Mouse (Mus musculus): ENCODE data around the gene Nup93. TPM values are rescaled to one million over a fixed set of nuclear protein-coding genes. Genes with fewer than 3 reads are reported as not detected.

Nup93 gene
- total RNA-seq, 2 experiments from 2014 or later: 44.3 to 52.6 TPM

- DNase-seq (ENCODE audit: low spot score in 2 of 2): no peak
These were observed 99.7 kb downstream of the Nup93 start for GRCm38 (mm10) chr8:94314069-94314468.

DNA sequence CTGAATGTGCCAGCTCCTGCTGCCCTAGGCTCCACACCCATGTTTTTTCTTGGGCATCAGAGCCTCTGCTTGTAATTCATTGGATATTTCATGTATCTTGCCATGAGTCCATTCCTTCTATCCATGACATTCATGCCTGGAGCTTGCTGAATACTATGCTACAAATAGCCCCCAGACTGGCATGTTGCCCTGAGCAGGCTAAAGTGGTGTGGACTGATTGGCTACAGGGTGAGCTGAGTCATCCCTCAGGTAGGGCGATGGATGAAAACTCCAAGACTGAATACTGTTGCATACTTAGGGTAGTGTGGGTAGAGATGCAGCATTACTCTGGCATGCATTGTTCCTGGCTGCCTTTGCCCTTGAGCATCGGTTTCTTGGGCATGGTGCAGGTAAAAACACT is 102.9 kb downstream of the Nup93 start:
- no peak for DNase-seq (ENCODE audit: low spot score in 2 of 2)

- no peak for DNase-seq (ENCODE audit: low spot score in 2 of 2)
These were observed 103.3 kb downstream of the Nup93 start for GRCm38 (mm10) chr8:94317691-94318090.

GRCm38 (mm10) chr8:94320036-94320435 is 105.7 kb downstream of the Nup93 start:
- no peak for DNase-seq (ENCODE audit: low spot score in 2 of 2)

DNA sequence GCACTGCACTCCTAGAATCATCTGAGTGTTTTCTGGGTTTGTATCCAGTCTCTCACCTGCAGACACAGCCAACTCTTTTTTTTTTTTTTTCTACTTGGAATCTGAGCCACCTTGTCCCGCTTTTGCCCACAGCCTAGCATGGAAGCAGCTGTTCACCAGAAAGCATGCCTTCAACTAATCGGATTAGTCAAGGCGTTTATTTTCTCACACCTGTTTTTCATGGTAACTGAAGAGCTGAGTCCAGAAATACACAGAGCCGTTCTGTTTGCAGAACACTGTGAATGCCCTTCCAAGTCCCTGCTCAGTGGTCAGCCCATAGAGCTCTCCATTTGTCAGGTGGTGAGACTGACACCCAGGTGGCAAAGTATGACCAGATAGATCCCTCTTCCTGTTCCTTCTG is 107.7 kb downstream of the Nup93 start:
- DNase-seq (ENCODE audit: low spot score in 2 of 2): no peak

- DNase-seq (ENCODE audit: low spot score in 2 of 2): no peak
These were observed 108.7 kb downstream of the Nup93 start for GRCm38 (mm10) chr8:94323041-94323440.

GRCm38 (mm10) chr8:94324071-94324470 is 109.7 kb downstream of the Nup93 start:
- DNase-seq (ENCODE audit: low spot score in 2 of 2): no peak

DNA sequence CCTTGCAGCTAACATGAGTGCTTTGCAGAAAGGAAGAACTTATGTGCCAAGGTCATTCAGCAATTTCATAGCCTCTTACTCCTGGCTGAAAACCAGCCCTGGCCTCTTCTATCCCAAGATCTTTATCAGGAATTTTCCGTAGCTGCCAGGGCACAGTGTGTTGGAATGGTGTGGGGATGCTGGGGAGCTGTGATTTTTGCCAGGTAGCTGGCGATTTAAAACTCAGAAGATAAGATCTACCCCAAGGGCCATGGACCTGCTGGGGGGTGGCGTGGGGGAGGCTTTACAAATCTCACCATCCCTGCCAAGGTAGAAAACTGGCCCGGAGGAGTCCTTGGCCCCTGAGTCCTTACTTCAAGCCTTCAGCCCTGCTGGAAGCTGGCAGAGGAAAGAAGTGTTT is 111.7 kb downstream of the Nup93 start:
- no peak for DNase-seq (ENCODE audit: low spot score in 2 of 2)

DNA sequence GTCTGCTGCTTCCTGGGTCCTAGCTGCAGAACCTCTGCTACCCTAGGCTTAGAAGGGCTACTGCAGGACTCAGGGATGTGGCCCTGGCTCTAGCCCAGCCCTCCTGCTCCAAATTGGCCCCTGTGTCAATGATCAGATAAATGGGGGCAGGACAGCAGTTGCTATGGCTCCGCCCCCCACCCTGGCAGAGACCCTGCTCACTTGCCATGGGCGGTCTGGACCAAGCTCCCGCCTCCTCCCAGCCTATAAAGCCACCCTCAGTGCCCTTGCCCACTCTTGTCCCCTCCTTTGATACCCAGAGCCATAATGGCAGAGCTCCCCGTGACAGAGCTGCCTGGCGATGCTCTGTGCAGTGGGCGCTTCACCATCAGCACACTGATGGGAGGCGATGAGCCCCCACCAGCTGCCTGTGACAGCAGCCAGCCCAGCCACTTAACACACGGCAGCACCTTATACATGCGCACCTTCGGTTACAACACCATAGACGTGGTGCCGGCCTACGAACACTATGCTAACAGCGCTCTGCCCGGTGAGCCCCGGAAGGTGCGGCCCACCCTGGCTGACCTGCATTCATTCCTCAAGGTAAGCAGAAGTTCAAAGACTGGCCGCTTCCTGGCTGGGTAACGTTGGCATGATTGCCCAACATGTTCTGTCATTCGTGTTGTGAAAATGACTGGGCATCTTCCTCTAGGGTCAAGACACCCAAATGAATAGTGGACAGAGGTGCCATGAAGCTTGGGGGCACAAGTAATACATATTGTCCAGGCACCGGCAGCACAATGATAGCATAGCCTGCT is 114.8 kb downstream of the Nup93 start, which contains the start of gene Slc12a3:
Gene Slc12a3 (plus strand): TSS at position 270 of the 797 bp plus-strand sequence.
- DNase-seq (ENCODE audit: low spot score in 2 of 2): no peak

- peak in 1 of 2 experiments; percentile 72 for DNase-seq (ENCODE audit: low spot score in 2 of 2)
These were observed 116.4 kb downstream of the Nup93 start for GRCm38 (mm10) chr8:94330733-94331132.

GRCm38 (mm10) chr8:94333345-94333744 is 119.0 kb downstream of the Nup93 start:
- no peak for DNase-seq (ENCODE audit: low spot score in 2 of 2)

GRCm38 (mm10) chr8:94337559-94337958 is 123.2 kb downstream of the Nup93 start:
- DNase-seq (ENCODE audit: low spot score in 2 of 2): no peak

DNA sequence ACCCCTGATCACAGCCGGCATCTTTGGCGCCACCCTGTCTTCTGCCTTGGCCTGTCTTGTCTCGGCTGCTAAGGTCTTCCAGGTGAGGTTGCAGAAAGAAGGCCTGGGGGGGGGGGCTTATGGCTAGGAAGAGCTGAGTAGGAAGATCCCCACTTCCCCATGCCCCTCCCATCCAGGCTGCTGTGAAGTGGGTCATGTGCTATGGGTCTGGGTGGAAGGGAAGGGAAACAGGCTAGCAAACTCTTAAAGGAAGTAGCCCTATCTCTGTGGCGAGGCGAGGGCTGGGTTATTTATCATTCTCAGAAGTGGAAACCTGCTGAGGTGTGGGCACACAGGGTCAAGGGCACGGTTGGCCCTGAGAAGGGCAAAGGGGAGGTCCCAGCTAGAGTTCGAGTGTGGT is 126.4 kb downstream of the Nup93 start:
- DNase-seq (ENCODE audit: low spot score in 2 of 2): no peak

DNA sequence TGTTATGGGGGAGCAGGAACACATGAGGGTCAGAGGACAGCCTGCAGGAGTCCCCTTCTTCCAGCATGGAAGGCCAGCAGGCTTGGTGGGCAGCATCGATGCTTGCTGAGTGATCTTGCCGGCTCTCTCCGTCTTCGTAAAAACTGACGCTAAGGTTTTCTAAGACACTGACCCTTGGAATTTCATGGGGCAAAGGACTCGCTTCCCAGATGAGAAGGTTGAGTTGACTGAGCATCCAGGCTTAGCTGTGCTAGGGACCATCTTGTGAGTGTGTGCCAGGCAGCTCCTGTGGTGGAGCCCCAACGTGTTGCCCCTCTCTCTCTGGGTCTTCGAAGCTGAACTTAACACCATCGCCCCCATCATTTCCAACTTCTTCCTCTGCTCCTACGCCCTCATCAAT is 128.3 kb downstream of the Nup93 start:
- no peak for DNase-seq (ENCODE audit: low spot score in 2 of 2)

DNA sequence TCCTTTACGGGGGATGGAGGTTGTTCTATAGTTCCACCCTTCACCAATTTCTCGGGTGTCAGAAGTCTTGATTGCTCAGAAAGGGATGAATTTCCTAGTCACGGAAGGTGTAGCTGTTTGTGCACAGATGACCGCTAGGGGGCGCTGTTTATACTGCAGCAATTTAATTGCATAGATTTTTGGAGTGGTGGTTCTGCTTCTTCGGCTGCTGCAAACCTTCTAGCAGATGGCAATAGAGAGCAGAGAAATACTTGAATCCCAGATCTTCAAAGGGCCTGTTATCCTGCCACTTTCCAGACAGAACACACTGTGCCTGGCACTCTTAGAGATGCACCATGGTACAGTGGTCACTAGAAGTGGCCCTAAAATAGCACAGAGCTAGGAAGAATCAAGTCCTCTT is 128.9 kb downstream of the Nup93 start:
- peak; percentile 74 to 93 for DNase-seq (ENCODE audit: low spot score in 2 of 2)

DNA sequence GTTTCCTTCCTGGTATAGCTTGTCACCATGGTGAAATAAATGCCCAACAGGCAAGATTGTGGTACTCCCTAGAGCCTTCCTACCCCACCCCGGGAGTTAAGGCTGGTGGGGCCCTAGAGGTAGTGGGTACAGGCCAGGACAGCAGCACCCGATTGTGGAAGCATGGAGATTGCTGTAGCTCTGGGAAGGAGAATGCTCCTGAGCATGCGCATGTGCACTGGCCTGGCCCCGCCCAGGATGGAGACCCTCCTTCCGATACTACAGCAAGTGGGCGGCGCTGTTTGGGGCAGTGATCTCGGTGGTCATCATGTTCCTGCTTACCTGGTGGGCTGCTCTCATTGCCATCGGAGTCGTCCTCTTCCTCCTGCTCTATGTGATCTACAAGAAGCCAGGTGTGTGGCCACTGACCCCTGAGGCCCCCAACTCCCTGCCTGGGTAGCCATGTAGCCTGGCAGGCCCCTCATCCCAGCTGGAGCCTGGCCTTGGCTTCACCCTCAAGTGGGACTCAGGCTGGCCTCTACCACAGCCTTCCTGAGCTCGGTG is 129.5 kb downstream of the Nup93 start:
- no peak for DNase-seq (ENCODE audit: low spot score in 2 of 2)

DNA sequence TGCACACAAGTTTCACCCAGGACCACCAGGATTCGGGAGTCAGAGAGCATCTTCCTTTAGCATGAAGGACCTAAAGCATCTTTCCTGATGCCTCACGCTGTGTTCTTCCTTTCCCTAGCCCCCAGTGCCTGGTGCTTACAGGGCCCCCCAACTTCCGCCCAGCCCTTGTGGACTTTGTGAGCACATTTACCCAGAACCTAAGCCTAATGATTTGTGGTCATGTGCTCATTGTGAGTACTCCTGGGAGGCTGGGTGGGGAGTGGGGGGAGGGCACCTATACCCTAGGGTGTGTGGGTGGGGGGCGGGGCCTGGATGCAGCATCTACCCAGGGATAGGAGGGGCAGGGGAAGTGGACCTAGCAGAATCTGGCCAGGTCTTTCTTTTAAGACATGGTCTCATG is 131.3 kb downstream of the Nup93 start:
- DNase-seq (ENCODE audit: low spot score in 2 of 2): no peak

GRCm38 (mm10) chr8:94346264-94346663 is 131.9 kb downstream of the Nup93 start:
- no peak for DNase-seq (ENCODE audit: low spot score in 2 of 2)

DNA sequence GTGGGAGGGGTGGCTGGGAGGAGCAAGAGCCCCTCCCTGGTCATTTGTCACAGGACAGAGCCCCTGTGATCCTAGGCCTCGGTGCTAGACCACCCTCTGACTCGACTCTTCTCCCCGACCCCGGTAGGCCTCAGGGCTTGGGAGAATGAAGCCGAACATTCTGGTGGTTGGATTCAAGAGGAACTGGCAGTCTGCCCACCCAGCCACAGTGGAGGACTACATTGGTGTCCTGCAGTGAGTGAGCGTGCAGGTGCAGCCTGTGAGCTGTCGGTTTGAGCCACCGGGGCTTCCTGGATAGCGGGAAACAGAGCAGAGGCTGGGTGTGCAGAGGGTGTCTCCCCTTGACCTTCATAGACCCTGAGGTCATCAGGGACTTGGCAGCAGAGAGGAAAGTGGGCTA is 134.1 kb downstream of the Nup93 start:
- no peak for DNase-seq (ENCODE audit: low spot score in 2 of 2)

DNA sequence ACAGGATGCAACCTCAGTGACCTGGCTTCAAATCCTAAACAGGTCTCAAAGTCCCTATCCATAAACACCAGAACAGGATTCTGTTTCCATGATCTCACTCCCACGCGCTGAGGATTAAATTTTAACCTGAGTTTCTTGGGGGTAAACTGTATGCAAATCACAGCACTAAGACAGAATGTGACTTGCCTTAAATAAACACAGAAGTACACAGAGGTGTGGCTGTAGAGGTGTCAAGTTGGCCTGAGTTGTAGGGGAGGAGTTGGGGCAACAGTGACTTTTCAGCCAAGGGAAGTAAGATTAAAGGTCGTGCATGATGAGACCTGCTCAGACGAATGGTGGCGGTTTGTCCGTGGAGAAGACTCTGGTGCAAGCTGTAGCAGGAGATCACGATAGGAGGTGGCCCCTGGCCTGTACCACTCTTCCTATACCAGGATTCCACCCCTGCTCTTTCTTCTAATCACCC is 139.7 kb downstream of the Nup93 start:
- no peak for DNase-seq (ENCODE audit: low spot score in 2 of 2)

DNA sequence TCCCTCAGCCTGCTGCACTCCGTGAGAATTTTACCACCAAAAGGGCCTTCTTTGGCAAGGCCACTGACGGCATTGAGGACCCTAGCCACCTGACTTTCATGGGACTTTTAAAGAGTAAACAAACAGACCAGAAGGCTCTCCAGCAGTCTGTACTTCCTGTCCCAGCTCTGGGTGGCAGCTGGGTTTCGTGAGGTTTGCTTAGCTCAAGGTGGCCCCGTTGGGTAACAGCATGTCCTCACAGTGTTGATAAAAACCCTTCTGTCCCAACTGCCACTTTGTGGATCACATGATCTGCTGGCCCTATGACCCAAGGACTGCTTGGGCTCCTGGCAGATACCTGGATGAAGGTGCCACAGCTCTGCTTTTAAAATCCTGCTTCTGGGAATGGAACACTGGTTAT is 140.2 kb downstream of the Nup93 start:
- DNase-seq (ENCODE audit: low spot score in 2 of 2): no peak

GRCm38 (mm10) chr8:94357220-94357619 is 142.9 kb downstream of the Nup93 start:
- DNase-seq (ENCODE audit: low spot score in 2 of 2): no peak

- peak in 1 of 2 experiments; percentile 65 for DNase-seq (ENCODE audit: low spot score in 2 of 2)
These were observed 144.2 kb downstream of the Nup93 start for GRCm38 (mm10) chr8:94358541-94358940.
